Mouse (Mus musculus) hindbrain, embryonic 15.5 days (tissue): ENCODE data around the gene Smyd3. TPM values are rescaled to one million over a fixed set of nuclear protein-coding genes. Genes with fewer than 3 reads are reported as not detected.
A peak's percentile ranks its signal among the peaks of the same experiment; 100 is the strongest.

Experiments used
- ATAC-seq: fragments of 200-750 bp; cut with Nextera tagmentation; 2 replicates; pipeline ENCODE4 v1.8.0; 2017; ENCODE audit warnings: low read depth, moderate number of reproducible peaks, moderate TSS enrichment; ENCODE audit not compliant: low FRiP score
- H3K27ac ChIP-seq: fragments of 300-500 bp; sonication (generic); replicated peaks from 2 replicates; pipeline ENCODE4 v1.5.1; 2015; ENCODE audit warnings: mild to moderate bottlenecking, inconsistent platforms
- H3K27me3 ChIP-seq: fragments of 300-500 bp; sonication (generic); 2 replicates; pipeline ENCODE4 v1.6.1; 2015; ENCODE audit warnings: control low read depth, inconsistent platforms
- H3K36me3 ChIP-seq: fragments of 300-500 bp; sonication (generic); 2 replicates; pipeline ENCODE4 v1.6.1; 2015; ENCODE audit warnings: control low read depth, inconsistent platforms
- H3K4me1 ChIP-seq: fragments of 300-500 bp; sonication (generic); replicated peaks from 2 replicates; pipeline ENCODE4 v1.6.1; 2015; ENCODE audit warnings: control low read depth, inconsistent platforms
- H3K4me2 ChIP-seq: fragments of 300-500 bp; sonication (generic); 2 replicates; pipeline ENCODE4 v1.6.1; 2015; ENCODE audit warnings: moderate library complexity, mild to moderate bottlenecking, inconsistent platforms
- H3K4me3 ChIP-seq: fragments of 300-500 bp; sonication (generic); 2 replicates; pipeline ENCODE4 v1.5.1; 2015; ENCODE audit warnings: mild to moderate bottlenecking, inconsistent platforms
- H3K9ac ChIP-seq: fragments of 300-500 bp; sonication (generic); 2 replicates; pipeline ENCODE4 v1.6.1; 2015; ENCODE audit warnings: inconsistent platforms
- H3K9me3 ChIP-seq: fragments of 300-500 bp; sonication (generic); 2 replicates; pipeline ENCODE4 v1.6.1; 2016; ENCODE audit warnings: control low read depth, inconsistent platforms
- WGBS: fragments of 180-500 bp; shearing (Covaris S2); methylation state at CpG from one replicate; pipeline ENCODE4 v1.1.7; 2015; 5-methylcytosine and 5-hydroxymethylcytosine counted together
- polyA plus RNA-seq: library from polyadenylated mRNA; unstranded; fragments of >200 nt; fragmentation: Nextera tagmentation; extraction: Ambion mirVana; gene quantifications from 2 replicates; pipeline ENCODE4 v1.2.1, GENCODE M21; 2015

The Smyd3 gene
- polyA plus RNA-seq, 1 experiment from 2014 or later = 26.0 TPM

DNA sequence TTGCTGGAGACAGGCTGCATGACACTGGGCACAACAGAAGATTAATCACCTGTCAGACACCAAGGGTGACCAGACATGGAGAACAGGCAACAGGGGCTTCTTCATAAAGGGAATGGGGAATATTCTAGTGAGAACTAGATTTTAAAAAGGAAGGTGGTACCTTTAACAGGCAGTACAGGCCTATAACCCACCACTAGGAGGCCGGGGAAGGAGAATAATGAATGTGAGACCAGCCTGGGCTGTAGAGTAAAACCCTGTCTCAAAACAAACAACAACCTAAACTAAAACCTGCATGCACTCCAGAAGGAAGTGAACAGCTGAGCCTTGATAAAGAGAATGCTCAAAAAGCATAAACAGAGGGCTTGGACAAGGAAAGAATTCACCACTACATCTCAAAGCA, 297.6 kb downstream of the Smyd3 start:
- H3K9ac ChIP-seq = no peak overlapping the region
- no peak overlapping the region for H3K4me2 ChIP-seq
- H3K27me3 ChIP-seq = no peaks in the 10 kb centered on the region
- 42% methylated on average over 1 of the region's 1 CpGs for WGBS
- no peaks in the 10 kb centered on the region for H3K9me3 ChIP-seq
- H3K4me3 ChIP-seq = no peak overlapping the region
- no peaks in the 10 kb centered on the region for H3K36me3 ChIP-seq
- H3K4me1 ChIP-seq = no peaks in the 10 kb centered on the region; the same call in 1 of the 2 replicates
- ATAC-seq = no peak
- no peak overlapping the region for H3K27ac ChIP-seq

DNA sequence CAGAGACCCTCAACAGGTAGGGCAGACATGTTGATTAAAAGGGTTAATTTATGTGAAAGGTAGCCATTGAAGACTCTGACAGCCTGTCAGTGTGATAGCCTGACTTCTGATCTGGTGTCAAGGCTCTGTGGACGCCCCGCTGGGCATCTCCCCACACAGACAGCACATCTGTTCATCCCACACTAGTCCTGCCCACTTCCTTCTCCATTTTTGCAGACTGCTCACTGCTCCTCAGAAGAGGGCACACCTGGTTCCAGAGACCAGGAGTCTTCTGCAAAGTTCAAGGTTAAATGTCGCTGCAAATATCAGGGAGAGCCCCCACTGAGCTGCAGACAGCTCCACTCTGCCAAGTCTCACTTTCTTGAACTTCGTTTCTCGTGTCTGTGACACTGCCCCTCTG, 299.8 kb downstream of the Smyd3 start:
- WGBS = 65% methylated on average over 5 of the region's 5 CpGs

DNA sequence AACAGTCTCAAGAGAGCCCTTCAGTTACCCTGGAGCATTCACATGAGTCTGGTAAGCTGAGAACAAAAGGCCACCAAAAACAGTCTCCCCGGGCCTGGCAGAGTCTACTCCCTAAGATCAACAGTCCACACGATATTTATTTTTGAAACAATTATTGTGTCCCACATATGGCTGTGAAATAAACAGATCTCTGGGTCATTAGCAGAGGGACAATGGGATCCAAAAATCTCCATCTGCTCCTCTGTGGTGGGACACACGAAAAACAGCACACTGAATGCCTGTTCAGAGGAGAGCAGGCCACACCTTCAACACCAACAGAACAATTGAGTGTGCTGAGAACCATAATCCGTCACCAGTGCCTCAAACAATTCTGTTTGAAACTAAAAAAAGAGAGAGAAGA, 300.8 kb downstream of the Smyd3 start:
- ATAC-seq = no peak
- no peak overlapping the region for H3K9ac ChIP-seq
- no peak overlapping the region for H3K4me3 ChIP-seq
- WGBS = 22% methylated on average over 4 of the region's 4 CpGs
- H3K4me1 ChIP-seq = no peaks in the 10 kb centered on the region; the same call in 1 of the 2 replicates
- H3K4me2 ChIP-seq = no peak overlapping the region
- no peaks in the 10 kb centered on the region for H3K9me3 ChIP-seq
- no peak overlapping the region for H3K27ac ChIP-seq
- H3K27me3 ChIP-seq = no peaks in the 10 kb centered on the region
- no peaks in the 10 kb centered on the region for H3K36me3 ChIP-seq

More for the DNA sequence above, 299.8 kb downstream of the Smyd3 start:
- no peak for ATAC-seq
- H3K9ac ChIP-seq = no peak overlapping the region
- H3K9me3 ChIP-seq = no peaks in the 10 kb centered on the region
- no peak overlapping the region for H3K4me2 ChIP-seq
- no peaks in the 10 kb centered on the region for H3K27me3 ChIP-seq
- H3K36me3 ChIP-seq = no peaks in the 10 kb centered on the region
- no peaks in the 10 kb centered on the region; the same call in 1 of the 2 replicates for H3K4me1 ChIP-seq
- no peak overlapping the region for H3K4me3 ChIP-seq
- H3K27ac ChIP-seq = no peak overlapping the region

DNA sequence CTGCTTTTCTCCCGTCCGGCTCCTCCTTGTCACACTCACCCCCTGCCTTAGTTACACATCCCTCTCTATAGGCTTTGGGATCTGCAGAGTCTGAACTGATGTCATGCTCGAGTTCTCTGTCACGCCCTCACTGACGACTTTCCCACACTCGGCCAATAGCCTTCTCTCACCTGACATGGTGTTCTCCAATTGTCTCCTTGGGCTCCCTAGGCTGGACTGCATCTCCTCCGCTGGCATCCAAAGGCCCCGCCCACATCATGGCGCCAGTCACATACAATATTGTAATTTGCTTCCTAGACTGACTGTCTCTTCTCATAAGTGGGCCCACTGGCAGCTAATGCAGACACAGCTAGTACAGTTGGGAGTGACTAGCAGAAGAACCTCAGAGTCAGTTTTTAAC, 304.5 kb downstream of the Smyd3 start:
- no peak overlapping the region for H3K9ac ChIP-seq
- no peaks in the 10 kb centered on the region for H3K9me3 ChIP-seq
- H3K4me1 ChIP-seq = peaks cover 3% of the 10 kb centered on the region; the same call in 1 of the 2 replicates
- H3K4me3 ChIP-seq = no peak overlapping the region
- 86% methylated on average over 9 of the region's 9 CpGs for WGBS
- no peaks in the 10 kb centered on the region for H3K27me3 ChIP-seq
- no peaks in the 10 kb centered on the region for H3K36me3 ChIP-seq
- ATAC-seq = no peak
- no peak overlapping the region for H3K4me2 ChIP-seq
- H3K27ac ChIP-seq = no peak overlapping the region

DNA sequence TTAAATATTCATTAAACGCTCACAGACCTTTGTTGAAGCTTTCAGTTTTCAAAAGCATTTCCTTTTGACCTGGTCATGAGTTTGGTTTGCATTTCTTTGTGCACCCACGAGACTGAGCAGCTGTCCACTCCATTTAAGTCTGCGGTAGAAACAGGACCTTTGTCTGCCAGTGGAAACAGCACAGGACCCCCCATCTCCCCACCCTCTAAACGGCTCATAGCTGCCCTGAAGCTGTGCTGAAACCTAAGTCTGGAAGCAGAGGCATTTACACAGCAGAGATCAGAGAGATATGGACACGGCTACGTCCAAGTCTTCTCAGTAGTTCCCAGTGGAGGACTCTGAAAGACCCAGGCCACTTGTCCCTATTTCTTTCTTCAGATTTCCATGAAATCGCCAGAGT, 305.5 kb downstream of the Smyd3 start:
- 0 out of 2 replicates have a peak overlapping the region, but pooled peaks have one; percentile 25 for H3K27ac ChIP-seq
- no peak overlapping the region for H3K9ac ChIP-seq
- no peak for ATAC-seq
- H3K4me3 ChIP-seq = no peak overlapping the region
- H3K27me3 ChIP-seq = no peaks in the 10 kb centered on the region
- no peaks in the 10 kb centered on the region for H3K9me3 ChIP-seq
- WGBS = 41% methylated on average over 7 of the region's 7 CpGs
- H3K4me2 ChIP-seq = no peak overlapping the region
- no peaks in the 10 kb centered on the region for H3K36me3 ChIP-seq
- peaks cover 10% of the 10 kb centered on the region; the same call in 1 of the 2 replicates for H3K4me1 ChIP-seq

DNA sequence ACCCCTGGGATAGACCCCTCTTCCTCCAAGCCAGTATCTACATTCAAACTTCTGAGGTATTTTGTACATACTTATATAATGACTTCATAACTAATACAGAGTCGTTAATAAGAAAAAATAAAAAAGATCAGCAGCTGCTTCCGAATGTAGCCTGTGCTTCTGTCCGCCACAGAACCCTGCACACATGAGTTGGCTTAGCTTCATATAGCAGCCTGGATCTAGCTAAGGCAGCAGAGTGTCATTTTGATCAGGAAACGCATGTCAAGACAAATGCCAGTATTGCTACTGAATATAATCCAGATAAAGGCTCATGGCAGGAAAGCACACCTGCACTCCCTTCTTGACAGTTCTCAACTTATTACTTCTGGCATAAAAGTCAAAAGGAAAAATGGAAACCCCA, 306.5 kb downstream of the Smyd3 start:
- H3K27ac ChIP-seq = no peak overlapping the region
- WGBS = 88% methylated on average over 4 of the region's 4 CpGs
- no peaks in the 10 kb centered on the region for H3K9me3 ChIP-seq
- H3K9ac ChIP-seq = no peak overlapping the region
- ATAC-seq = no peak
- H3K4me1 ChIP-seq = peaks cover 10% of the 10 kb centered on the region; the same call in 1 of the 2 replicates
- H3K27me3 ChIP-seq = no peaks in the 10 kb centered on the region
- no peak overlapping the region for H3K4me2 ChIP-seq
- H3K4me3 ChIP-seq = no peak overlapping the region
- H3K36me3 ChIP-seq = no peaks in the 10 kb centered on the region

DNA sequence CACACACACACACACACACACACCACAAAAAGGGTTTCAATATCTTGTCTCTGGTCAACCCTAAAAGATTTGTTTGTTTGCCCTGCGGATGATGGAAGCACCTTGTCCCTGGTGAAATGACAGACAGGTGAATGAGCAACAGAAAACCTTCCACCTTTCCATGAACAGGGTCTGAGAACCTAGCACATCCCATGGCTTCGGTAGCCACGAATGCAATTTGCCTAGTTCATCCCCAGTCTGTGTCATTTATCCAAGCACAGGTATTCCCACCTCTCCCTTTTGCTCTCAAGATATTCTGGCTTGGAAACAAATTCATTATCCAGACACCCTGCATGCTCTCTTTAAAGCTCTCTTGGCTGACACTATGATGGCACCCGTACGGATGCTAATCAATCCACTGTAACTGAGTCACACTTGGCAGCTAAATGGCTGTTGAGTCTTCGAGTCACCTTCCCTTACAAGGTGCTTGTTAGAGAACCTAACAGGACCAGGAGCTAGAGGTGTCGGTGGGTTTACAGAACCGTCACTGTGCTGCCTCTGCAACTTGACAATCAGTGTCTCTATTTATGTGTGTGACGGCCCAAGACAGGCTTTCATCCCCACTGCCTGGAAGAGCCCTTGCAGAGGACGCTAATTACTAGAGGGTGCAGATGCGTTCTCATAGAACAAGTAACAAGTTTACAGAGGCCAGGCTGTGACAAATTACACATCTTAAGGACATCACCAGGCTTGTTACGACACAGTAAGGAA, 309.8 kb downstream of the Smyd3 start:
- Histone ChIP-seq H3K27me3 (no peaks in the 10 kb centered on the region), H3K4me1 (peaks cover 10% of the 10 kb centered on the region; the same call in 1 of the 2 replicates), H3K4me2 (no peak overlapping the region), H3K9ac (no peak overlapping the region), H3K9me3 (no peaks in the 10 kb centered on the region), H3K27ac (no peak overlapping the region), H3K36me3 (no peaks in the 10 kb centered on the region), H3K4me3 (no peak overlapping the region)
- ATAC-seq = no peak
- WGBS = 64% methylated on average over 12 of the region's 12 CpGs

DNA sequence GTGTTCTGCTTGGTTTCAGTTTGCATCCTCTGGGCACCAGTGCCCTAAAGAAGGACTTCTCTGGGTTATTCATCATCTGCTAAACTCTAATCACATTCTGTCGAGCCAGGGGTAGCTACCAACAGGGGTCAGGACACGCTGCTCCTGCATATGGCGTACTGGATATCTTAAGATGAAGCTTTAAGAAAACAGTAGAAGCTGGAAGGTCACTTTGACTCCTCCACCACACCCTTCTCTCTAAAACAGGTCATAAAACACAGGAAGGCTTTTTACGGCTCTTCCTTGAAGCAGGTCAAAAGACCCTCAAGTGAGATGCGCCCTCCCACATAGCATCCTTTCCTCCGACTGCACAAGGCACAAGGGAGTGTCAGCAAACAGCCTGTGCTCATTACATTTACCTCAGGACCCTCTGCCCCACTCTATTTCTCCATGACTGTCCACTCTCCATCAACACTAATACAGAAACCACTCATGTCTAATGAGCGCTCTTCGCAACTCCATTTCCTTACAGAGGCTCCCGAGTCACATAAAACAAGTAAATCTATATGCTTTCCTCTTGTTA, 310.6 kb downstream of the Smyd3 start:
- no peak overlapping the region for H3K9ac ChIP-seq
- no peaks in the 10 kb centered on the region for H3K9me3 ChIP-seq
- H3K27me3 ChIP-seq = no peaks in the 10 kb centered on the region
- peaks cover 10% of the 10 kb centered on the region; the same call in 1 of the 2 replicates for H3K4me1 ChIP-seq
- H3K4me3 ChIP-seq = no peak overlapping the region
- H3K4me2 ChIP-seq = no peak overlapping the region
- ATAC-seq = no peak
- H3K36me3 ChIP-seq = no peaks in the 10 kb centered on the region
- H3K27ac ChIP-seq = no peak overlapping the region
- 73% methylated on average over 9 of the region's 9 CpGs for WGBS

DNA sequence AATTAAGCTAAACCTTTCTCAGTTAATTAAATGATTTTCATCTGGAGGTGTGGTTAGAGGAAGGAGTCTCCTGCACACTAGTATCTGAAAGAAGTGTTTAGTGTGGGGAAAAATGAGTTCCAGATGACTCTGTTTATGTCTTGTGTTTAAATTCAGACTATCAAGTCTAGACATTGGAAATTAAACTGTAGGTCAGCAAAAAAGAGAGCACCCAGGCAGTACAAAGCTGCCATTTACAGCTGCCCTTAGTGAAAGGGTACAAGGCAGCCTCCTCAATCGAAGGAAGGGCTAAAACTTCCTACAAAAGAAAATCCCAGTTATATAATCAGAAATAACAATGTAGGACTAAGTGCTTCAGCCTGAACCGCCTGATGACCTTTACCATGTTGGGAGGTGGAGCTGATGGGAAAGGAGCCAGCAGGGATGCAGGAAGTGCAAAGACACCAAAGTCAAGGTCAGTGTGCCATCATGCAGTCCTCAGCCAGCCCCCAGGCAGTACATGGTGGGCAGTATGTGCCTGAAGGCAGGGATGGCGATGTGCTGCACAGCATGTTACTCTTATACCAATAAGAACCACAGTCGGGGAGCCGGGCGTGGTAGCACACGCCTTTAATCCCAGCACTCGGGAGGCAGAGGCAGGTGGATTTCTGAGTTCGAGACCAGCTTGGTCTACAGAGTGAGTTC, 319.2 kb downstream of the Smyd3 start:
- no peaks in the 10 kb centered on the region for H3K27me3 ChIP-seq
- H3K9me3 ChIP-seq = no peaks in the 10 kb centered on the region
- no peak overlapping the region for H3K4me2 ChIP-seq
- no peak overlapping the region for H3K27ac ChIP-seq
- no peak overlapping the region for H3K4me3 ChIP-seq
- no peak overlapping the region for H3K9ac ChIP-seq
- H3K4me1 ChIP-seq = no peaks in the 10 kb centered on the region
- no peak for ATAC-seq
- no peaks in the 10 kb centered on the region for H3K36me3 ChIP-seq
- 88% methylated on average over 9 of the region's 9 CpGs for WGBS

DNA sequence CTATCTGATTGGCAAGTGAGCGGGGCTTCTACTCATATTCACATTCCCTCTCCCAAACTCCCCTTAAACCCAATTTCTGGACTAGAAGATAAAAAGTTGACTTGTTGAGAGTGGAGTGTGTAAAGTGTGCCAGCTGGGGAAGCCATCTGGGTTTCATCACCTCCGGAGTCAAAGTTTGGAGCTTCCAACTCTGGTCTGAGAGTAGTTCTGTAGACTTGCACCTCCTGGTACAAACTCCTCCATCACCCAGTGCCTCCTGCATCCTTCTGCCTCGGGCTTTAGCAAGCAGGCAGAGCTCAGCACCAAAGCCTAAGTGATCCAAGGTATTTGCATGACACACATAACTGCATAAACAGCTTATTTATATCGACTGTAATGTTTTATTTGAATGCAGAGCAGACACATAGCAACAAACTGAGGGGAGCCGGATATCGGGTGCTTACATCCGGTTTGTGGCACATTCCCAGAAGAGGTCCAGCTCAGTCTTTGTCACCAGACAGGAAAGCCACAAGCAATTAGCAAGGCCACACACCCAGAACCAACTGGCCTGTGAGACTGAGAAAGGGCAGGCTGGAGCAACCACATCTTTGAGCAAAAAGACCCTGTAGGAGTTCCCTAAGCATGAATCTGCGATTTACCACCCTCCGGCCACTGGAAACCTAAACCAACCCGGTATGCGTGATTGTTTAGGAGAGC, 319.9 kb downstream of the Smyd3 start:
- H3K9me3 ChIP-seq = no peaks in the 10 kb centered on the region
- H3K9ac ChIP-seq = no peak overlapping the region
- H3K4me3 ChIP-seq = no peak overlapping the region
- no peak overlapping the region for H3K4me2 ChIP-seq
- no peaks in the 10 kb centered on the region for H3K36me3 ChIP-seq
- H3K27me3 ChIP-seq = no peaks in the 10 kb centered on the region
- H3K27ac ChIP-seq = no peak overlapping the region
- WGBS = 71% methylated on average over 11 of the region's 11 CpGs
- no peaks in the 10 kb centered on the region for H3K4me1 ChIP-seq
- ATAC-seq = no peak

DNA sequence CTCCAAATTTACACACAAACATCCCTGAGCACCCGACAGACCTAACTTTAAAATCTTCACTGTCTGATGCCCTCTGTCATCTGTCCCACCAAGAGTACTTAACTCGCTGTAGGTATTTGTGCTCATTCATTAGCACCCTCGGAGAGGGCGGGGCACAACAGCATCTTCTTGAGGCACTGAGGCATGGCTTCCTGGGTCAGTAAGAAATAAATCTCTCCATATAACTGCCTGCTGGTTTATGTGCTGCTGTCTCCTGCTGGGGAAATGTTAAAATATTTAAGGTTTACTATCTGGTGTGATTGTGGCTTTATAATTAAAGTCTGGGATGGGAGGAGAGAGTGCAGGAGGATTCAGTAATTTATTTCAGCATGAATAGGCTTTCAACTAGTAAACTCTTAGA, 320.7 kb downstream of the Smyd3 start:
- no peak overlapping the region for H3K9ac ChIP-seq
- no peaks in the 10 kb centered on the region for H3K4me1 ChIP-seq
- no peak overlapping the region for H3K4me2 ChIP-seq
- H3K27me3 ChIP-seq = no peaks in the 10 kb centered on the region
- no peak overlapping the region for H3K4me3 ChIP-seq
- no peaks in the 10 kb centered on the region for H3K36me3 ChIP-seq
- H3K27ac ChIP-seq = no peak overlapping the region
- 67% methylated on average over 4 of the region's 4 CpGs for WGBS
- H3K9me3 ChIP-seq = no peaks in the 10 kb centered on the region
- ATAC-seq = no peak

DNA sequence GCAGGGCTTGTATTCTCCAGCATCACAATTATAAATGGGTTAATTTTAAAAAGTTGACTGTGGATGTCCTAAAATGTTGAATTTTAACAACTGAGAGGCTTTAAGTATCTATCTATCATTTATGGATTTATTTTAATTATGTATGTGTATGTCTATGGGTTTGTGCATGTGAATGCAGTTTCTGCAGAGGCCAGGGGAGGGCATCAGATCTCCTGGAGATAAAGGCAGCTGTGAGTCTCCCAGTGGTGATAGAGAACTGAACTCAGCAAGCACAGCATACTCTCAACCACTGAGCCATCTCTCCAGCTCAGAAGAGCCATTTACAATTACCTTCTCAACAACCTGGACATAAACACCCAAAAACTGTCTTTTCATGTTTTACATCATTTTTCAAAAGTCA, 321.4 kb downstream of the Smyd3 start:
- no peak overlapping the region for H3K9ac ChIP-seq
- no peak overlapping the region for H3K27ac ChIP-seq
- H3K4me2 ChIP-seq = no peak overlapping the region
- H3K9me3 ChIP-seq = no peaks in the 10 kb centered on the region
- H3K4me3 ChIP-seq = no peak overlapping the region
- no peaks in the 10 kb centered on the region for H3K27me3 ChIP-seq
- no peak for ATAC-seq
- no peaks in the 10 kb centered on the region for H3K36me3 ChIP-seq
- H3K4me1 ChIP-seq = no peaks in the 10 kb centered on the region
